Mouse (Mus musculus) stomach, embryonic 16.5 days (tissue): ENCODE measurements around the gene Gm20479. TPM values are rescaled to one million over a fixed set of nuclear protein-coding genes. Genes with fewer than 3 reads are reported as not detected.
A peak's percentile ranks its signal among the peaks of the same experiment; 100 is the strongest.

Experiments
- ATAC-seq: fragments of 200-750 bp; cut with Nextera tagmentation; 2 replicates; pipeline ENCODE4 v1.8.0; 2017; ENCODE audit warnings: moderate number of reproducible peaks, moderate TSS enrichment; ENCODE audit not compliant: insufficient read depth, low FRiP score
- H3K27ac ChIP-seq: fragments of 300-500 bp; sonication (generic); 2 replicates; pipeline ENCODE4 v1.5.1; 2014; ENCODE audit warnings: low read length
- H3K27me3 ChIP-seq: fragments of 300-500 bp; sonication (generic); 2 replicates; pipeline ENCODE4 v1.6.1; 2014; ENCODE audit warnings: low read length, control low read depth, mixed read lengths; ENCODE audit not compliant: control insufficient read depth, insufficient read depth
- H3K36me3 ChIP-seq: fragments of 300-500 bp; sonication (generic); 2 replicates; pipeline ENCODE4 v1.6.1; 2014; ENCODE audit warnings: low read length; ENCODE audit not compliant: control insufficient read depth, insufficient read depth
- H3K4me1 ChIP-seq: fragments of 300-500 bp; sonication (generic); 2 replicates; pipeline ENCODE4 v1.6.1; 2014; ENCODE audit warnings: low read length, control low read depth, mixed read lengths; ENCODE audit not compliant: control insufficient read depth, insufficient read depth
- H3K4me2 ChIP-seq: fragments of 300-500 bp; sonication (generic); 2 replicates; pipeline ENCODE4 v1.6.1; 2014; ENCODE audit warnings: low read depth, low read length, mixed read lengths
- H3K4me3 ChIP-seq: fragments of 300-500 bp; sonication (generic); replicated peaks from 2 replicates; pipeline ENCODE4 v1.5.1; 2014; ENCODE audit warnings: mild to moderate bottlenecking, low read length
- H3K9ac ChIP-seq: fragments of 300-500 bp; sonication (generic); 2 replicates; pipeline ENCODE4 v1.6.1; 2014; ENCODE audit warnings: low read length
- H3K9me3 ChIP-seq: fragments of 300-500 bp; sonication (generic); replicated peaks from 2 replicates; pipeline ENCODE4 v1.6.1; 2016; ENCODE audit warnings: low read length, control low read depth; ENCODE audit not compliant: control insufficient read depth
- WGBS: fragments of 180-500 bp; shearing (Covaris S2); extraction: QIAGEN DNeasy Blood & Tissue Kit; methylation state at CpG from one replicate; pipeline ENCODE4 v1.1.7; 2014; 5-methylcytosine and 5-hydroxymethylcytosine counted together
- polyA plus RNA-seq: library from polyadenylated mRNA; unstranded; fragments of >200 nt; fragmentation: Nextera tagmentation; extraction: Ambion mirVana; gene quantifications from 2 replicates; pipeline ENCODE4 v1.2.1, GENCODE M21; 2015

The Gm20479 gene
- polyA plus RNA-seq, 1 experiment from 2014 or later = 3.0 TPM

DNA sequence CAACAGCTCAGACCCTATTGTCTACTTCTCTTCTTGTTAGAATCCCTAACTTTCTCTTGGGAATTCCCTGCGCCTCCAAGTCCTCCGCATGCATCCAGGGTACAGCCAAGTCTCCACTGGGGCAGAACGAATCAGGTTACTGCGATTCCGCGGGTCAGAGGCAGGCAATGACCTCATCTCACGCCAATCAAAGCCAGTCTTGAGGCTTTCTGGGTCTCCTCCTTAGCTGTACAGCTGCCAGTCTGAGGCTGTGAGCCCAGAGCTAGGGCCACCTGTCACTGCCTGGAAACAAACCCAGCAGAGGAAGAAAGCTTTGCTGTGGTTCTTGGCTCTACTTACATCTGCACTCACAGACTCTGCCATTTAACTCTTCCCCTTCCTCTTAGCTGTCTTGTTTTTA lies 41.3 kb downstream of the Gm20479 start:
- Histone ChIP-seq H3K36me3 (peaks cover 20% of the 10 kb centered on the region), H3K9ac (no peak overlapping the region), H3K4me2 (no peak overlapping the region), H3K9me3 (peaks cover 12% of the 10 kb centered on the region), H3K27ac (no peak overlapping the region), H3K4me3 (no peak overlapping the region), H3K4me1 (0 out of 2 replicates have a peak, but pooled peaks cover under 1% of the 10 kb centered on the region), H3K27me3 (no peaks in the 10 kb centered on the region)
- WGBS = 53% methylated on average over 7 of the region's 7 CpGs
- peak; percentile 14; the same call in 1 of the 2 replicates for ATAC-seq

DNA sequence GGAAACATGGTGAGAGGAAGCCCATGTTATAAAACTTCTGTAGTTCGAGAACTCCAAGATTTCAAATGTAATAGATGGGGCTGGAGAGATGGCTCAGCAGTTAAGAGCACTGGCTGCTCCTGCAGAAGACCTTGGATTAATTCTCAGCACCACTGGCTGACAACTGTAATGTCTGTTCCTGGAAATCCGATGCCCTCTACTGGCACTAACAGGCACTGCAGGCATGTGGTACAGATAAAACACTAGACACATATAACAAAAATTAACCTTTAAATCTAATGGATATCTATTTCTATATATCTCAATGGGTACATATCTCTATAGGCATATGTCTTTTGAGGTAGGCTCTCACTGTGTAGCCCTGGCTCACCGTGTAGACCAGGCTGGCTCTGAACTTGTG lies 42.8 kb downstream of the Gm20479 start:
- no peak for ATAC-seq
- H3K27me3 ChIP-seq = no peaks in the 10 kb centered on the region

DNA sequence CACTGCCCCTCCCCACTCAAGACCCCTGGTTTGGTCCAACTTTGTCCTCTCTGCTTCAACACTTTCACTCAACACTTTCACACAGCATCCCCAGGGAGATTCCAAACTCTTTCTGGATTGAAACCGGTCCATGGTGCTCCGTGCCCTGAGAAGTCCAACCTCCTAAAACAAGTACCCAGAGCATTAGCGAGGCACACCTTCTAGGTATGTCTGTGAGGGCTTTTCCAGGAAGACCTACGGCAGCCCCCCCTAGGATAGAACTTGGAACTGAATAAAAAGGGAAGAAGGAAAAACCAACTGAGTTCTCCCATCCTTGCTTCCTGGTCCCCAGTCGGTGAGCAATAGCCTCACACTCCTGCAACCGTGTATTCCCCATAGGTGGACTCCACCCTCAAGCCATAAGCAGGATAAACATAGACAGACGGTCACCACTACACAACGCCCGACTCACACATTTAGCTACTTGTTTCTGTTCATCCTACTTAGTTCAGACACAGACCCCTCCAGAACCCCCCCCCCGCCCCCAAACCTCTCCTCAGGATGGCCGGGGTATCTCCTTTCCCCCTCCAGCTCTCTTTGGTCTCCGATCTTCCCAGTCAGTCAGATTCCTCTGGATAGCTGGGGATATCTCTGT lies 45.5 kb downstream of the Gm20479 start:
- 86% methylated on average over 12 of the region's 12 CpGs for WGBS
- H3K4me2 ChIP-seq = no peak overlapping the region
- peaks cover 12% of the 10 kb centered on the region for H3K9me3 ChIP-seq
- H3K27me3 ChIP-seq = no peaks in the 10 kb centered on the region
- H3K36me3 ChIP-seq = peaks cover 21% of the 10 kb centered on the region
- H3K4me1 ChIP-seq = peaks cover 14% of the 10 kb centered on the region
- no peak overlapping the region for H3K4me3 ChIP-seq
- H3K9ac ChIP-seq = no peak overlapping the region
- H3K27ac ChIP-seq = no peak overlapping the region
- no peak for ATAC-seq

More for the DNA sequence above, 42.8 kb downstream of the Gm20479 start:
- Histone ChIP-seq H3K36me3 (peaks cover 20% of the 10 kb centered on the region), H3K4me2 (no peak overlapping the region), H3K4me1 (0 out of 2 replicates have a peak, but pooled peaks cover 5% of the 10 kb centered on the region), H3K27ac (no peak overlapping the region), H3K9me3 (peaks cover 12% of the 10 kb centered on the region), H3K4me3 (no peak overlapping the region), H3K9ac (no peak overlapping the region)
- WGBS = 91% methylated on average over 3 of the region's 3 CpGs

DNA sequence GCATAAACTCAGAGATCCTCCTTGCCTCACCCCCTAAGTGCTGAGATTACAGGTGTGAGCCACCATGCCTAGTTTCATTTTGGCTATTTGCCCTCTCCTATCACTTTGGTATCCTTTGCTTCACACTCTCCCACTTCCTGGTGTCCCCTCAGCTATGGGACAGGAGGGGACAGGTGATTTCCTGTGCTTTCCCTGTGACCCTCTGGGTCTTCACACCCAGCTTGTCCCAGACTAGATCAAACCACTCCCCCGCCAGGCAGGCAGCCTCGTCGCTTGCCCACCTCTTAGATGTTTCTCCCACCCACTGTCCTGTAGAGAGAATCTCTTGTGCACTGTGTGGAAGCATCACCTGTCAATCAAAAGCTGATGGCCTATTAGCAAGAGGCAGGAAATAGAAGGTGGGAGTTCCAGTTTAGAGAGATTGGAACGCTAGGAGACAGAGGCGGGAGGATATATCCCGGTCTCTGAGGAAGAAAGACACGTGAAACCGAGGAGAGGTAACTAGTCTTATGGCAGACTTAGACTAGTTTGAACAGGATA lies 46.2 kb downstream of the Gm20479 start:
- Histone ChIP-seq H3K36me3 (peaks cover 26% of the 10 kb centered on the region), H3K4me1 (peaks cover 14% of the 10 kb centered on the region), H3K27ac (no peak overlapping the region), H3K27me3 (no peaks in the 10 kb centered on the region), H3K4me3 (no peak overlapping the region), H3K9ac (no peak overlapping the region), H3K9me3 (peaks cover 12% of the 10 kb centered on the region), H3K4me2 (0 out of 2 replicates have a peak overlapping the region, but pooled peaks have one; percentile 31)
- ATAC-seq = no peak
- WGBS = 59% methylated on average over 8 of the region's 8 CpGs

DNA sequence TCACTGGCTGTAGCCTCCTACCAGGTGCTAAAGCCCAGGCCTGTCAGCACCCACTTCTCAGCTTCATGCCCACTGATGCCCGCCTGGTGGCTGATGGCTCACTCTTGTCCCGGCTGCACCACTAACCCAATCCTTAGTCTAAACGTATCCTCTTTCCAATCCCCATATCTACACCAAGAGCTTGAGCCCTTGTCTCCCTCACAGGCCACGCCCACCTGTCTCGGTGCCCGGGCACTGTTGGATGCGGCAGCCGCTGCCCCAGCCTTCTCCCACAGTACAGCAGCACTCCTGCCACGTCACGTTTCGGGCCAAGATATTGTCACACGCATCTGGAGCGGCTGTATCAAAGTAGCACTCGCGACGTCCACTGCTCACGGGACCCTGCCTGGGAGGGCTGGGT lies 46.9 kb downstream of the Gm20479 start:
- WGBS = 19% methylated on average over 17 of the region's 17 CpGs
- Histone ChIP-seq H3K27me3 (no peaks in the 10 kb centered on the region), H3K27ac (peak overlapping the region; percentile 57; the same call in 1 of the 2 replicates), H3K4me3 (peak overlapping the region; percentile 15), H3K4me1 (peaks cover 14% of the 10 kb centered on the region), H3K4me2 (peak overlapping the region; percentile 31), H3K36me3 (peaks cover 26% of the 10 kb centered on the region), H3K9me3 (peaks cover 12% of the 10 kb centered on the region), H3K9ac (no peak overlapping the region)
- peak; percentile 29; the same call in 1 of the 2 replicates for ATAC-seq

DNA sequence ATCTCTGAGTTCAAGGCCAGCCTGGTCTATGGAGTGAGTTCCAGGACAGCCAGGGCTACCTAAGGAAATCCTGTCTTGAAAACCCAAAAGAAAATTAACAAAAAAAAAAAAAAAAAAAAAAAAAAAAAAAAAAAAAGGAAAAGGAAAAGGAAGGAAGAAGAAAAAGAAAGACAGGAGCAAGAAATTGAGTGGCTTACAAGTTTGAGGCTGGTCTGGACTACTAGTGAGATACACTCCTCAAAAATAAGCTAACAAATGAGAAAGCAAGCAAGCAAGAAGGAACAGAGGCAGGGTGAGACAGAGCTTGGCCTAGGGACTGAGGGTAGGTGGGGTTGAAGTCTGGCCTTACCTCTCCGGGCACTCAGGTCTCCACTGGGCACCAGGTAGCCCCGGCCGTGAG lies 47.4 kb downstream of the Gm20479 start:
- H3K4me2 ChIP-seq = peak overlapping the region; percentile 31; the same call in 1 of the 2 replicates
- WGBS = 56% methylated on average over 3 of the region's 3 CpGs

DNA sequence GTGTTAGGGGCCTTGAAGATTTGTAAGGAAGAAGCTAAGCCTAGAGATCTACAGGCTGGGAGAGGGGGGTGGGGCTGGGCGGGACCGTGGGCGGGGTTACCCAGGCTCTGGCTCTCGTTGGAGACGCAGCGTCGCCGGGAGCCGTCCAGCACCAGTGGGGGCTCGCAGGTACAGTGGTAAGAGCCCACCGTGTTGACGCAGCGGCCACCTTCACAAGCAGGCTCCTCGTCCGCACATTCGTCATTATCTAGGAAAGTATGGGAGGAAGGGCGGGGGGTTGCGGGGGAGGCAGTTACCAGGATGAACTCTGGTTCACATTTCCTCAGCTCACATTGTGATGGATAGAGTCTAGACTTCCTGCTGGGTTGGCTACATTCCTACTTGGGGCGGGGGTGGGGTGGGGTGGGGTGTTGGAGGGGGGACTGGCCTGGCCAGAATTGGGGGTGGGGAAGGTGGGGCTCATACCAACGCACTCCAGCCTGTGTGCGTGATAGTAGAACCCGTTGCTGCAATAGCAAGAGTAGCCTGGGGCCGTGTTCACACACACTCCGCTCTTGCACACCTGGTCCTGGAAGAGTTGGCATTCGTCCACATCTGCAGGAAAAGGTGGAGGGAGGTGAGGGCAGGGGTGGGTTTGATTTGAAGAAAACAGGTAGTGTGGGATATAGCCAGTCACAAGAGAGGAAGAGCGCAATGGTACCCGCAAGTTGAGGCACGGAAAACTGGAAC lies 48.2 kb downstream of the Gm20479 start:
- H3K4me1 ChIP-seq = peaks cover 14% of the 10 kb centered on the region
- H3K4me3 ChIP-seq = peak overlapping the region; percentile 40
- H3K27me3 ChIP-seq = no peaks in the 10 kb centered on the region
- no peak overlapping the region for H3K9ac ChIP-seq
- H3K27ac ChIP-seq = peak overlapping the region; percentile 75
- peak overlapping the region; percentile 53 for H3K4me2 ChIP-seq
- ATAC-seq = peak; percentile 68
- H3K36me3 ChIP-seq = peaks cover 19% of the 10 kb centered on the region
- 10% methylated on average over 28 of the region's 28 CpGs for WGBS
- peaks cover 6% of the 10 kb centered on the region for H3K9me3 ChIP-seq

More for the DNA sequence above, 47.4 kb downstream of the Gm20479 start:
- Histone ChIP-seq H3K27me3 (no peaks in the 10 kb centered on the region), H3K4me3 (no peak overlapping the region), H3K36me3 (peaks cover 26% of the 10 kb centered on the region), H3K4me1 (peaks cover 14% of the 10 kb centered on the region), H3K9me3 (peaks cover 12% of the 10 kb centered on the region), H3K27ac (peak overlapping the region; percentile 75; the same call in 1 of the 2 replicates), H3K9ac (no peak overlapping the region)
- ATAC-seq = no peak

DNA sequence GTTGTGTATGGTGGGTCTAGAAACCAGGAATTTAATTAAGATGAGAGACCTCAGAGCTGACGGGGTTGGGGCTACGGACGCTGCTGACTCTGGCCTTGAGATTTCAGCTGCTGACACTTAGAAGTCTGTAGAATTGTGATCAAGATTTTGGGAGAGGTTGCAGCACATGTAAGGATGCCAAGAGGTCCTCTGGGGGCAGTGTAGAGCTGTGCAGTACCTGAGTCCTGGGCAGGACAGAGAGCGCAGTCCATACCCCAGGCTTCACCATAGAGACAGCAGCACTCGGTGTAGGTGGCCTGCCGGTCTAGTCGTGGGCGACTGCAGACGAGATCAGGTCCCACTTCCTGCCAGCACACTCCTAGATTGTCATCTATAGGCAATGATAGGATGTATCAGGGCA lies 49.7 kb downstream of the Gm20479 start:
- Histone ChIP-seq H3K4me2 (no peak overlapping the region), H3K4me3 (no peak overlapping the region), H3K27me3 (no peaks in the 10 kb centered on the region), H3K27ac (no peak overlapping the region), H3K36me3 (0 out of 2 replicates have a peak, but pooled peaks cover 6% of the 10 kb centered on the region), H3K9ac (no peak overlapping the region), H3K9me3 (no peaks in the 10 kb centered on the region), H3K4me1 (peaks cover 14% of the 10 kb centered on the region)
- 77% methylated on average over 9 of the region's 9 CpGs for WGBS
- no peak for ATAC-seq
